Mouse (Mus musculus): ENCODE measurements around the gene Homez. TPM values are rescaled to one million over a fixed set of nuclear protein-coding genes. Genes with fewer than 3 reads are reported as not detected.

Homez gene
- polyA plus RNA-seq, 1 experiment from 2014 or later, result 19.7 TPM

GRCm38 (mm10) chr14:54885309-54885708 lies 14.5 kb upstream of the Homez start:
- H3K9me3 ChIP-seq, result no peaks in the 10 kb centered on the region
- 0 out of 2 replicates have a peak overlapping the region, but pooled peaks have one; percentile 12 for H3K27ac ChIP-seq
- no peak for DNase-seq (ENCODE audit: low spot score)
- peak overlapping the region; percentile 76; the same call in 1 of the 2 replicates for H3K4me3 ChIP-seq
- H3K4me1 ChIP-seq (replicated peaks), result peaks cover 37% of the 10 kb centered on the region
- 94% methylated on average over 11 of the region's 11 CpGs for WGBS
- H3K36me3 ChIP-seq, result peaks cover 25% of the 10 kb centered on the region
- H3K27me3 ChIP-seq (ENCODE audit: insufficient read depth, poor library complexity, severe bottlenecking), result no peaks in the 10 kb centered on the region

DNA sequence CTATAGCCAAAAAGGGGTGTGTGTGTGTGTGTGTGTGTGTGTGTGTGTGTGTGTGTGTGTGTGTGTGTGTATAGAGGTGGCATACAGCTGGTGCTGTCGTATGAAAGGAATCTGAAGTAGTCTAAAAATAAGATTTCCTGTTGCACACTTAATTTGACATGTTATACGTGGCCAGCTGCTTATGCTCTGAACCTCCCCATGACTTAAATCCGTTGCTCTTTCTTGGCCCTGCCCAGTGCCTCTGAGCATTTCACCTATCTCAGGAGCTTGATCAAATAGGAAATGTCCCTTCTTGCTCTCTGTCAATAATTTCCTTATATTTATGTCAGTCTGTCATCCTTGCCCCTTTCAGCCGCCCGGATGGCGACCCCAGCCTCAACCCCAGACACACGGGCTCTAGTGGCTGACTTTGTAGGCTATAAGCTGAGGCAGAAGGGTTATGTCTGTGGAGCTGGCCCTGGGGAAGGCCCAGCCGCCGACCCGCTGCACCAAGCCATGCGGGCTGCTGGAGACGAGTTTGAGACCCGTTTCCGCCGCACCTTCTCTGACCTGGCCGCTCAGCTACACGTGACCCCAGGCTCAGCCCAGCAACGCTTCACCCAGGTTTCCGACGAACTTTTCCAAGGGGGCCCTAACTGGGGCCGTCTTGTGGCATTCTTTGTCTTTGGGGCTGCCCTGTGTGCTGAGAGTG lies 13.4 kb upstream of the Homez start:
- no peaks in the 10 kb centered on the region for H3K9me3 ChIP-seq
- H3K36me3 ChIP-seq, result peaks cover 25% of the 10 kb centered on the region
- H3K27ac ChIP-seq, result peak overlapping the region; percentile 93
- H3K27me3 ChIP-seq (ENCODE audit: insufficient read depth, poor library complexity, severe bottlenecking), result no peaks in the 10 kb centered on the region; the same call in 1 of the 2 replicates
- WGBS, result 40% methylated on average over 21 of the region's 21 CpGs
- H3K4me3 ChIP-seq, result peak overlapping the region; percentile 76
- no peak for DNase-seq (ENCODE audit: low spot score)
- H3K4me1 ChIP-seq (replicated peaks), result peaks cover 37% of the 10 kb centered on the region

DNA sequence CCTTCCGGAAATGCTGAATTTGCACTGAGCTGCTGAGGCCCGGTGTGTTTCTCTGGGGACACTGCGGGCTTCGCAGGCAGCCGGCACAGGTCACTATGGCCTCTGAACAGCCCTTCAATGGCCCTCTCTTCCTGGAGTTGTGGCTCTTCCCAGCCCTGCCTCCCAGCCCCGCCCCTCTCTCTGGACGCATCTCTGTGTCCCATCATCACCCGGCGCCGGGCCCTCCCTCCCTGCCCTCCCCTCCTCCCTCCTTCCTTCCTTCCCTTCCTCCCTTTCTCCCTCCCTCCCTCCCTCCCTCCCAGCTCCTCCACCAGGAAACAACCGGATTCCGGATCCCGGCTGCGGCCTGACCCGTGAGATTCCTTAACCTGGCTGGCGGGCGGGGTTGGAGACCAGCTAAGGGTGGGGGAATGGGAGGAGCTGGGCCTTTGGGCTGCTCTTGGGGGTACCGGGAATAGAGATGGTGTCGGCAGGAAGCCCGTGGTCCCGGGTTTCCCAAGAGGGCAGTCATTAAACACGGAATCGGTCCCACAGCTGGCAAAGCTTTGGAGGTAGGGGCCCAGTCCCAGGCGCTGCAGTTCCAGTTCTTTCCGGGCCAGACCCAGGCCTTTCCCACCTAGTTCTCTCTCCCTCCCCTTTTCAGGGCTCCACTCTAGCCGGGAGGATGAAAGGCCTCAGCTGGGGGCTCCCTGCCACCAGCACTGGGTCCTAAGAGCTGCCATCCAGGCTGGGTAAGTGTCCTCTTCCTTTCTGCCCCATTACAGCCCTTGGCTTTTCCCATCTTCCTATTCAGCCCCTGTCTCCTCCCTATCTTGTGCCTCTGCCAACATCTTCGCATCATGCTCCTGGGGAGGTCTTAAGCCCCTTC lies 12.6 kb upstream of the Homez start, which contains the start of the genes Bcl2l2 and Gm20521:
Gene Bcl2l2 (plus strand): TSS at position 224 of the 868 bp plus-strand sequence.
Gene Gm20521 (plus strand): TSS at position 288 of the 868 bp plus-strand sequence.
- H3K27me3 ChIP-seq (ENCODE audit: insufficient read depth, poor library complexity, severe bottlenecking), result peaks cover 8% of the 10 kb centered on the region
- DNase-seq (ENCODE audit: low spot score), result peak; percentile 89
- peaks cover 37% of the 10 kb centered on the region for H3K4me1 ChIP-seq (replicated peaks)
- peaks cover 25% of the 10 kb centered on the region for H3K36me3 ChIP-seq
- WGBS, result under 1% methylated on average over 27 of the region's 27 CpGs
- no peaks in the 10 kb centered on the region for H3K9me3 ChIP-seq
- H3K27ac ChIP-seq, result peak within 1 kb of the TSS; percentile 93
- peak within 1 kb of the TSS; percentile 76 for H3K4me3 ChIP-seq

DNA sequence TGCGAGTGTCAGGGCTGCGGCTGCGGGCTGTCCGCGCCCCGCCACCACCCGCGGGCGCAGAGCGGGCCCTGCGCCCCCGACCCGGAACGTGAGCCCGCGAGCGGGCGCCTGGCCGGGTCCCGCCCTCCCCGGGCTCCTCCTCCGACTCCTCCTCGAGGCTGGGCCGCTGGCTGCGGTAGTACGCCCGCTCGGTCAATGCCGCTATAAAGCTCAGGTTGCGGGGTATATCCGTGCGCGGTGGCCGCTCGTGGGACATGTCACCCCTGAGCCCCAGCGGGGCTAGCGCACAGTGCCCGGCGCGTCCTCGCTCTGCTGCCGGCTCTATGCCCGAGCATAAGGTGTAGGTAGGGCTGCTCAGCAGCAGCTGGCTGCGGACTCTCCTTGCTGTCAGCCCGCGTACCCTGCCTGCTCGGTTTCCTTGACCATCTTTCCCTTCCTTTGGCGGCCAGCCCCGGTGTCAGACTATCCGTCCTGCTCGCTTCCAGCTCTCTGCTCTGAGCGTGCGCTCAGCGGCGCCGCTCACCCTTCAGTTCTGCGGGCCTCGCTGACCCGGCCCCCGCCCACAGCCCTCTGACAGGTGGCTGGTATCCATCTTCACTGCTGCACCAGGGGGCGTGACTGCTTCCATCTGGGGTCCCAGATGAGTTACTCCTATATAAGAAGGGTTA lies 6.4 kb upstream of the Homez start, which contains the start of gene Ppp1r3e:
Gene Ppp1r3e (minus strand): TSS at position 503 of the 668 bp plus-strand sequence.
- Histone ChIP-seq H3K36me3 (no peaks in the 10 kb centered on the region), H3K4me3 (peak within 1 kb of the TSS; percentile 69), H3K27ac (peak within 1 kb of the TSS; percentile 93), H3K4me1 (replicated peaks) (peaks cover 26% of the 10 kb centered on the region), H3K9me3 (no peaks in the 10 kb centered on the region), H3K27me3 (ENCODE audit: insufficient read depth, poor library complexity, severe bottlenecking) (peaks cover 21% of the 10 kb centered on the region)
- peak; percentile 69 for DNase-seq (ENCODE audit: low spot score)
- WGBS, result under 1% methylated on average over 51 of the region's 61 CpGs

GRCm38 (mm10) chr14:54876539-54877047 lies 5.8 kb upstream of the Homez start:
- peak overlapping the region; percentile 93 for H3K27ac ChIP-seq
- peaks cover 21% of the 10 kb centered on the region for H3K27me3 ChIP-seq (ENCODE audit: insufficient read depth, poor library complexity, severe bottlenecking)
- H3K4me1 ChIP-seq (replicated peaks), result peaks cover 26% of the 10 kb centered on the region
- DNase-seq (ENCODE audit: low spot score), result peak; percentile 88
- under 1% methylated on average over 72 of the region's 72 CpGs for WGBS
- H3K9me3 ChIP-seq, result no peaks in the 10 kb centered on the region
- H3K36me3 ChIP-seq, result no peaks in the 10 kb centered on the region
- peak overlapping the region; percentile 69 for H3K4me3 ChIP-seq

DNA sequence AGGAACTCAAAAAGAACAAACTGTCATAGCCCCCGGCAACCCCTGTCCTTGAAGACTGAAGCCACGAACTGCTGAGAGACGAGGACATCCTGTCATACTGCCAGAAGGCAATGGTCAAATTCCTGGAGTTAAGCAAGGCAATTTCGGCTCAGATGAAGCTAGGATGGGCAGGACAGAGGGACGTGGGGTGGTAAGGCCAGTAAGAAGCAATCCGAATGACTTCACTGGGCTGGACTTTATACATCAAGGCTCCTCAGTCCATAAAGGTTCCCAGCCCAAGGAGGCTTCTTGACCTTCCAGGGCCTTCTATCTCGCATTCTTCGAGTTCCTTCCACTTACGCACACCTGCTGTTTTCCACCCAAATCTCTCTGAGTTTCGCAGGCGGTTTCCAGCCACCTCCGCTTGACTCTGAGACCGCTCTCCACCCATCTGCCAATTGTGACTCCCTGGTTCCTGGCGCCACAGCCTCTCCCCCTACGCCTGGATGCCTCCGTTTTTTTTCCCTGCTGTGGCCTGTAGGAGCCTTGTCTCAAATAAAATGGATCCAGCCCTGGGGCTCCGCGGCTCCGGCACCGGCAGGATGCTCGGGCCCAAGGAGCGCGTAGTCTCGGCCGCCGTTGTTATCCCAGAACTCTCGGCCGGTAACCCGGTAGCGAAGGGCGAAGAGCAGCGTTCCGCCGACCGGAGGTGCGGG lies 5.2 kb upstream of the Homez start:
- no peak for DNase-seq (ENCODE audit: low spot score)
- WGBS, result 3% methylated on average over 36 of the region's 36 CpGs
- no peaks in the 10 kb centered on the region for H3K9me3 ChIP-seq

DNA sequence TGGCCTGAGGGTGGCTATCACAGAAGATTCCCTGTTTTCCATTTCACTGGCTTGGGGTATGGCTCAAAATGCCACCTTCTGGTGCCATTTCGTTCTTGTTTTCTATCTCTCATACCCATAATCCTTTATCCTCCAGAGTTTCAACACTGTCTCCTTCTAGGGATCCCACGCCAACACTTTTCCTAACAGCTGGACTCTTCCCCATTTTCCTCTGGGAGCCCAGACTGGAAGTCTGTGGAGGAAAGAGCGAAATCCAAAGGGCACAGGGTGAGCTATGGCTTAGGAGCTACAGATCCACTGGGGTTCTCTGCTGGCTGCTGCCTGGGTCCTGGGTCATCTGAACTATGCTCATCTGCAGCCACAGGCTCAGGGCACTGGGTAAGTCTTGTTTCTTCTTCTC lies 3.4 kb upstream of the Homez start:
- Histone ChIP-seq H3K4me1 (replicated peaks) (peaks cover 26% of the 10 kb centered on the region), H3K27ac (no peak overlapping the region), H3K27me3 (ENCODE audit: insufficient read depth, poor library complexity, severe bottlenecking) (peaks cover 21% of the 10 kb centered on the region), H3K36me3 (no peaks in the 10 kb centered on the region), H3K4me3 (no peak overlapping the region), H3K9me3 (no peaks in the 10 kb centered on the region)
- DNase-seq (ENCODE audit: low spot score), result no peak
- WGBS, result 88% methylated on average over 3 of the region's 3 CpGs

More for the DNA sequence above, 5.2 kb upstream of the Homez start:
- no peaks in the 10 kb centered on the region for H3K36me3 ChIP-seq
- H3K27ac ChIP-seq, result peak overlapping the region; percentile 93
- peak overlapping the region; percentile 69 for H3K4me3 ChIP-seq
- H3K27me3 ChIP-seq (ENCODE audit: insufficient read depth, poor library complexity, severe bottlenecking), result peaks cover 21% of the 10 kb centered on the region
- peaks cover 26% of the 10 kb centered on the region for H3K4me1 ChIP-seq (replicated peaks)

DNA sequence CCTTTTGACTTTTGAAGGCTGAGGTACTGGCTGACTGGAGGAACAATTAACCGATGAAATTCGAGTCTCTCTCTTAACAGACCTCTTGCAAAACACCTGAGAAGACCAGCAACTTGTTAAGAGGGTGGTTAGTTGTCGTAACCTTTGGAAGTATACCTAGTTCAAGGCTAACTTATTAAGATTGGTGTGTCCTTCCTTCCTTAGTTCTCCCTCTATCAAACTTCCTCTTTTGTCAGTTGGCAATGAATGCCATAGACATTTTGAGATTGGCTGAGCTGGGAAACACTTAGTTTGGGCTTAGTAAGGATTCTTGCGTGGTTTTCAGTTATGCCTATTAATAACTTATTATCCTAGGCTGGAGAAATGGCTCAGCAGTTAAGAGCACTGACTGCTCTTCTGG lies 2.7 kb downstream of the Homez start:
- no peak overlapping the region for H3K27ac ChIP-seq
- 85% methylated on average over 4 of the region's 4 CpGs for WGBS
- H3K4me1 ChIP-seq (replicated peaks), result peaks cover 5% of the 10 kb centered on the region
- no peaks in the 10 kb centered on the region for H3K36me3 ChIP-seq
- DNase-seq (ENCODE audit: low spot score), result no peak
- no peaks in the 10 kb centered on the region for H3K9me3 ChIP-seq
- no peak overlapping the region for H3K4me3 ChIP-seq
- H3K27me3 ChIP-seq (ENCODE audit: insufficient read depth, poor library complexity, severe bottlenecking), result no peaks in the 10 kb centered on the region

- no peak overlapping the region for H3K4me3 ChIP-seq
- peak; percentile 25 for DNase-seq (ENCODE audit: low spot score)
- peaks cover 15% of the 10 kb centered on the region for H3K4me1 ChIP-seq (replicated peaks)
- 55% methylated on average over 5 of the region's 5 CpGs for WGBS
- no peak overlapping the region for H3K27ac ChIP-seq
- no peaks in the 10 kb centered on the region for H3K27me3 ChIP-seq (ENCODE audit: insufficient read depth, poor library complexity, severe bottlenecking)
- H3K9me3 ChIP-seq, result no peaks in the 10 kb centered on the region
- H3K36me3 ChIP-seq, result no peaks in the 10 kb centered on the region
These were observed 3.8 kb downstream of the Homez start for GRCm38 (mm10) chr14:54866936-54867335.

DNA sequence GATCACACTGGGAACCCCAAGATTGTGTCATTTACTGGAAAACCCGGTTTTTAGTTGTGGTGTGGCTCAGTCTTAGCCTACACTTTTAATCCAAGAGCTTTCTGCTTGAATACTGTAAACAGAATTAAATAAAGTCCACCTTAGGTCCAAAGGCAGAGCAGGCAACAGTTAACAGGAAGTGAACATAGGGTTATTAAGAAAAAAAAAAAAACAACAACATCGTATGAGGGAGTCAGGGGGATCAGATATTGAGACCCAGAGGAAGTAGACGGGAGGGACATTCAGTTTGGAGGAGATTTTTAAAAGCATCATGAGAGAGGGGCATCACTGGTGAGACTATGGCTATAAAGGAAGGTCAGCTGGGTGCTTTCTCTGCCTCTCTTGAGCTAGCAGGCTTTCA lies 4.5 kb downstream of the Homez start:
- H3K27ac ChIP-seq, result no peak overlapping the region
- no peaks in the 10 kb centered on the region for H3K27me3 ChIP-seq (ENCODE audit: insufficient read depth, poor library complexity, severe bottlenecking)
- no peak for DNase-seq (ENCODE audit: low spot score)
- H3K4me3 ChIP-seq, result no peak overlapping the region
- H3K9me3 ChIP-seq, result no peaks in the 10 kb centered on the region
- peaks cover 15% of the 10 kb centered on the region for H3K4me1 ChIP-seq (replicated peaks)
- 71% methylated on average over 3 of the region's 3 CpGs for WGBS
- no peaks in the 10 kb centered on the region for H3K36me3 ChIP-seq

GRCm38 (mm10) chr14:54865626-54866025 lies 5.1 kb downstream of the Homez start:
- 89% methylated on average over 5 of the region's 5 CpGs for WGBS
- Histone ChIP-seq H3K4me3 (no peak overlapping the region), H3K27me3 (ENCODE audit: insufficient read depth, poor library complexity, severe bottlenecking) (no peaks in the 10 kb centered on the region), H3K9me3 (no peaks in the 10 kb centered on the region), H3K4me1 (replicated peaks) (peaks cover 15% of the 10 kb centered on the region), H3K36me3 (no peaks in the 10 kb centered on the region), H3K27ac (no peak overlapping the region)
- no peak for DNase-seq (ENCODE audit: low spot score)
